Mouse (Mus musculus) bone marrow macrophage, adult 2 months (primary cell): ENCODE measurements around the gene Ccdc85c.

Experiments used
- CTCF ChIP-seq: IDR thresholded peaks from 2 replicates; pipeline ENCODE4 v1.5.1; 2012; ENCODE audit warnings: low read depth, mild to moderate bottlenecking, low read length, moderate library complexity
- POLR2A ChIP-seq: IDR thresholded peaks from 2 replicates; pipeline ENCODE4 v1.6.1; 2012; ENCODE audit warnings: mild to moderate bottlenecking, low read depth, low read length, borderline replicate concordance

DNA sequence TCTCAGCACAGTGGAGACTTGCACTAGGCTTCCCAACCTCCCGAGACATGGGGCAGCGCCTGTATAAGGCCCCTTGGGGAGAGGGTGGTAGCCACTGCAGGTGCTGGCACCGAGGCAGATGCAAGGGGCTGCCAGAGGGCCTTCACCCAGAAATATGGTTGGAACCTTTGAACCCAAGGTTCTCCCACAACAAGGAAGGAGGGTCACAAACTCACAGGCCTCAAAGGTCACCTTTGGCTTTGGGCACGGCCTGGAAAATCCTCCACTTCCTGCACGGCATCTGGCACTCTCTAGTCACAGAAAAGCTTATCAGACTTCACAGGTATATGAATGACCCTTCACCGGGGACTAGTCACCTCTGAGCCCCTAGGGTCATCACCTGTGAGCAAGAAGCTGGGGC is 41.5 kb downstream of the Ccdc85c start:
- TF ChIP-seq POLR2A, result no peak
- no peak for TF ChIP-seq CTCF
